Mouse (Mus musculus): ENCODE measurements at regions not wholly inside any gene's neighbourhood (a gene's known extent, or its start where the extent isn't known, plus 50 kb on each side); places are given as distances from the start of the nearest gene placed in this dataset.

DNA sequence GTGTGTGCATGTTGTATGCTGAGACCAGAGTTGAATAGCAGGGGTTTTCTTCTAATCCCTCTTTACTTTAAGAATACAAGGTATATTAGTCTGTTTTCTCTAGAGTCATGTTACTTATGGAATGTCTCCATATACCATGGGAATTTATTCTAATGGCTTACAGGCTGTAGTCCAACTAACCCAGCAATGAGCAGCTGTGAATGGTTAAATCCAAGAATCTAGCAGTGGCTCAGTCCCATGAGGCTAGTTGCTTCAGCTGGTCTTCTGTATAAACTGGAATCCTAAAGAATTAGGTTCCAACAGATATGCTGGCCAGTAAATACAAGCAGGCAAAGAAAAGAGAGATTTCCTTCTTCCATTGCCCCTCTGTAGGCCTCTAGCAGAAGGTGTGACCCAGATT is 99.7 kb upstream of the Hs6st1 start:
- H3K9ac ChIP-seq (ENCODE audit: control insufficient read depth, low read depth, low read length, poor library complexity, severe bottlenecking), result no peak overlapping the region
- H3K36me3 ChIP-seq (ENCODE audit: control insufficient read depth in 1 of 2, insufficient read depth in 2 of 2, low read length in 2 of 2), result no peaks in the 10 kb centered on the region
- no peak overlapping the region for H3K4me3 ChIP-seq (ENCODE audit: control insufficient read depth in 1 of 2, insufficient read depth in 1 of 2, low read depth in 2 of 2, low read length in 2 of 2)
- H3K9me3 ChIP-seq (replicated peaks; ENCODE audit: insufficient read depth, low read length), result no peaks in the 10 kb centered on the region
- TF ChIP-seq NELFE (IDR thresholded peaks at IDR 0.05; ENCODE audit: low read depth, low read length) (no peak), MYC (IDR thresholded peaks at IDR 0.05; ENCODE audit: low read depth, low read length) (no peak), HCFC1 (IDR thresholded peaks at IDR 0.05; ENCODE audit: low read depth, low read length) (no peak), CHD1 (IDR thresholded peaks at IDR 0.05; ENCODE audit: low read depth, low read length) (no peak), TAL1 (IDR thresholded peaks at IDR 0.05; ENCODE audit: low read length) (no peak), MYB (IDR thresholded peaks at IDR 0.05; ENCODE audit: low read depth, low read length) (no peak), ZKSCAN1 (IDR thresholded peaks at IDR 0.05; ENCODE audit: low read depth, low read length) (no peak), BHLHE40 (IDR thresholded peaks at IDR 0.05; ENCODE audit: borderline replicate concordance, low read depth, low read length) (no peak), EP300 (IDR thresholded peaks at IDR 0.05; ENCODE audit: low read depth in 1 of 2, low read length in 2 of 2) (no peak), ZNF384 (IDR thresholded peaks at IDR 0.05; ENCODE audit: low read depth, low read length) (no peak), CHD2 (IDR thresholded peaks at IDR 0.05; ENCODE audit: low read length) (no peak), MEF2A (IDR thresholded peaks at IDR 0.05; ENCODE audit: extremely low read depth, insufficient replicate concordance, low read depth, low read length, poor library complexity, severe bottlenecking) (no peak), USF1 (IDR thresholded peaks at IDR 0.05; ENCODE audit: low read depth, low read length) (no peak), MAX (IDR thresholded peaks at IDR 0.05; ENCODE audit: low read length) (no peak), SIN3A (IDR thresholded peaks at IDR 0.05; ENCODE audit: low read length) (no peak), JUND (IDR thresholded peaks at IDR 0.05; ENCODE audit: low read depth, low read length) (no peak), POLR2AphosphoS5 (IDR thresholded peaks at IDR 0.05; ENCODE audit: borderline replicate concordance, low read depth, low read length) (no peak), MAFK (IDR thresholded peaks at IDR 0.05; ENCODE audit: borderline replicate concordance, low read depth, low read length) (no peak), GABPA (IDR thresholded peaks at IDR 0.05; ENCODE audit: low read depth, low read length) (no peak)
- H3K27ac ChIP-seq (ENCODE audit: control insufficient read depth, low read depth, low read length), result no peak overlapping the region
- DNase-seq (ENCODE audit: low read depth, low spot score), result no peak
- 0 out of 4 replicates have a peak, but pooled peaks cover 0 to 2% of the 10 kb centered on the region in 2 experiments for H3K4me1 ChIP-seq (ENCODE audit: control insufficient read depth in 1 of 2, insufficient read depth in 2 of 2, low read length in 2 of 2)
- no peaks in the 10 kb centered on the region for H3K27me3 ChIP-seq (ENCODE audit: control insufficient read depth in 1 of 2, insufficient read depth in 2 of 2, low read length in 2 of 2)
- no peaks in the 10 kb centered on the region for H3K79me2 ChIP-seq (ENCODE audit: control insufficient read depth, insufficient read depth, low read length, poor library complexity)

DNA sequence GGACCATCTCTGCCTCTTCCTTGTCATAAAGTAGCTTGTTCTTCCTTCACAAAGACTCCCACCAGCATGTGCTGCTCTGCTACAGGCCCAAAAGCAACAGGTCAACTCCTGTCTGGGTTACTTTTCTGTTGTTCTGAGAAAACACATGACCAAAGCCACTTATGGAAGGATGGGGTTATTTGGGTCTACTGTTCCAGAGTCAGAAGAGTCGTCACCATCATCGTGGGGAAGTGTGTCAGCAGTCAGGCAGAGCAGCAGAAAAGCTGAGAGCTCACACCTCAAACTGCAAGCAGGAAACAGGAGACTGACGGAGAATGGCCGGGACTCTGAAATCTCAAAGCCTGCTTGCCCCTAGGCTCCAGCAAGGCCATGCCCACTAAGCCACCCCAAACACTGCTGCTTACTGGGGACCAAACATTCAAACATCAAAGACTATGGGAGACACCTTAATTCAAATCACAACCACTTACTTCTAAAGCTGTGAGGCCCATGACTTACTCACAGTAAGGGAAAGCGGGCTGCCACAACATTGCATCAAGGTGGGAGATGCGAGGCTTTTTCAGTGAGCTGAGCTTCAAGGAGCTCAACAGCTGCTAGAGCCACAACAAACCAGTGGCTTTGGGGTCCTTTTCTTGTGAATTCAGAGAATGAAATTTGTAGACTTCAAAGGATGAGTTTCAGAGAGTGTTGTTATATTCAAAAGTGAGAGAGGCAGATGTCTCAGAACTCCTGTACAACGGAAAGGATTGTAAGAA is 96.6 kb upstream of the Hs6st1 start:
- Histone ChIP-seq H3K36me3 (ENCODE audit: control insufficient read depth in 1 of 2, insufficient read depth in 2 of 2, low read length in 2 of 2) (peaks cover 0 to 8% of the 10 kb centered on the region in 2 experiments; a peak in 2 of 4 replicates), H3K27me3 (ENCODE audit: control insufficient read depth in 1 of 2, insufficient read depth in 2 of 2, low read length in 2 of 2) (no peaks in the 10 kb centered on the region), H3K79me2 (ENCODE audit: control insufficient read depth, insufficient read depth, low read length, poor library complexity) (no peaks in the 10 kb centered on the region), H3K4me3 (ENCODE audit: control insufficient read depth in 1 of 2, insufficient read depth in 1 of 2, low read depth in 2 of 2, low read length in 2 of 2) (no peak overlapping the region), H3K9me3 (replicated peaks; ENCODE audit: insufficient read depth, low read length) (no peaks in the 10 kb centered on the region), H3K4me1 (ENCODE audit: control insufficient read depth in 1 of 2, insufficient read depth in 2 of 2, low read length in 2 of 2) (peaks cover 0 to 9% of the 10 kb centered on the region in 2 experiments; a peak in 2 of 4 replicates), H3K27ac (ENCODE audit: control insufficient read depth, low read depth, low read length) (no peak overlapping the region), H3K9ac (ENCODE audit: control insufficient read depth, low read depth, low read length, poor library complexity, severe bottlenecking) (no peak overlapping the region)
- no peak for DNase-seq (ENCODE audit: low read depth, low spot score)
- TF ChIP-seq MAZ (IDR thresholded peaks at IDR 0.05; ENCODE audit: low read depth, low read length) (no peak), USF2 (IDR thresholded peaks at IDR 0.05; ENCODE audit: borderline replicate concordance in 1 of 2, insufficient read depth in 1 of 2, low read depth in 1 of 2, low read length in 2 of 2) (no peak), MYC (IDR thresholded peaks at IDR 0.05; ENCODE audit: low read depth, low read length) (no peak), POLR2A (IDR thresholded peaks at IDR 0.05; ENCODE audit: control insufficient read depth in 1 of 2, insufficient read depth in 1 of 2, low read depth in 1 of 2, low read length in 2 of 2, poor library complexity in 1 of 2) (no peak), UBTF (IDR thresholded peaks at IDR 0.05; ENCODE audit: borderline replicate concordance, insufficient read depth, low read depth, low read length) (no peak), ZC3H11A (IDR thresholded peaks at IDR 0.05; ENCODE audit: low read depth, low read length) (no peak), MYB (IDR thresholded peaks at IDR 0.05; ENCODE audit: low read depth, low read length) (no peak), MAX (IDR thresholded peaks at IDR 0.05; ENCODE audit: low read length) (no peak), POLR2AphosphoS2 (IDR thresholded peaks at IDR 0.05; ENCODE audit: low read length) (no peak), MXI1 (IDR thresholded peaks at IDR 0.05; ENCODE audit: low read depth, low read length) (no peak), ELF1 (IDR thresholded peaks at IDR 0.05; ENCODE audit: low read depth, low read length) (no peak), MEF2A (IDR thresholded peaks at IDR 0.05; ENCODE audit: extremely low read depth, insufficient replicate concordance, low read depth, low read length, poor library complexity, severe bottlenecking) (no peak), HCFC1 (IDR thresholded peaks at IDR 0.05; ENCODE audit: low read depth, low read length) (no peak), ZNF384 (IDR thresholded peaks at IDR 0.05; ENCODE audit: low read depth, low read length) (no peak), ZMIZ1 (IDR thresholded peaks at IDR 0.05; ENCODE audit: low read depth, low read length) (no peak), JUND (IDR thresholded peaks at IDR 0.05; ENCODE audit: low read depth, low read length) (no peak), NRF1 (IDR thresholded peaks at IDR 0.05; ENCODE audit: insufficient read depth, low read depth, low read length, poor library complexity, severe bottlenecking) (no peak), POLR2AphosphoS5 (IDR thresholded peaks at IDR 0.05; ENCODE audit: borderline replicate concordance, low read depth, low read length) (no peak)
